In the genomic region with DNA sequence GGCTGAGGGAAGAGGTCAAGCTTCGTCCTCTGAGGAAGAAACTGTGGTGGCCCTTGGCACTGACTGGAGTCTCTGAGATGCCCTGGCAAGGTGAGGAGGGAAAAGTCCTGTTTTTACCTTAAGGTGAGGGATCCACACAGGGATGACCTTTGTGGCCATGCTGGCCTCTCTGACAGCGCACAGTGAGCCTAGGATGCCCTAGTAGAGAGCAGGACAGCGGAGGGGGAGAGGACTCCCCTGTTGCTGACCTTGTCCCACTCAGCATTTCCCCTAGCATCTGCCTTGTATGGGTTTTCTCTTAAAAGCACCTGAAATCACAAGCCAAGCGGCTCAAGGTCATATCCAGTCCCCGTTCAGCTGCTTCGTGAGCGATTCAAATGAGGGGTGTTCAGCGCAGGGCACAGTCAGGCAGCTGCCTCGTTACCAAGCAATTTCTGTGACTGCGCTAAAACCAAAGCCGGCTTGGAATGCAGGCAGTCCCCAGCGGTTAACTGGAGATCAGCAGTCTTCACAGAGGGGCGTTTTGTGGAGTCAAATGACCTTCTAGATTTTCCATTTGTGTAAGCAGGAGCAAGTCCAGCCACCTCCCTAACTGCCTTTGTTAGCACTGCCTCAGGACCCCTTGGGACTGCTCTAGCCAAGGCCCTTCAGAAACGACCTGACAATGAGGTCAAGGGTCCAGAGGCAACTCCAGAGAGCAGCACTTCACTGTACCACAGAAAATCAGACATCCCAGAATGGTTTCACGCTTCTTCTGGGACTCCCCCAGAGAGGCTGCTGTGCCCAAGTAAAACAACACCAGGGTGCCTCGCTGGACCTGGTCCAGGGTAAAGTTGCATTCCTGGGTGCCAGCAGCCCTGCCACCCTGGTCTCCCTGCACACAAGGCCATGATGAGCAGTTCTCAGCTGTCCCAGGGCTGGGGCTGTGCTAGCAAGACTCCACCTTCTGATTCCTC, we compare ENCODE assay signal across 8 mouse cellular contexts. TPM values are rescaled to one million over a fixed set of nuclear protein-coding genes. Genes with fewer than 3 reads are reported as not detected.
A peak's percentile ranks its signal among the peaks of the same experiment; 100 is the strongest.
DNase-seq lines count a peak whose midpoint lies in the region; ATAC-seq and TF ChIP-seq lines count a peak whose summit lies in the region.

No protein-coding gene starts in this region.

- no peaks in the 10 kb centered on the region for H3K27me3 ChIP-seq in lung, embryonic 14.5 days (ENCODE audit: insufficient read depth, low read length)
- no peaks in the 10 kb centered on the region for H3K27me3 ChIP-seq in hindbrain, postnatal 0 days (ENCODE audit: insufficient read depth, low read length)
- no peaks in the 10 kb centered on the region for H3K27me3 ChIP-seq in midbrain, embryonic 14.5 days (ENCODE audit: control insufficient read depth, insufficient read depth, low read length)

- H3K4me3 ChIP-seq in lung, embryonic 14.5 days (ENCODE audit: low read depth, low read length) = no peak overlapping the region
- H3K4me3 ChIP-seq in hindbrain, postnatal 0 days (ENCODE audit: low read length) = no peak overlapping the region
- no peak overlapping the region for H3K4me3 ChIP-seq in midbrain, embryonic 14.5 days (replicated peaks; ENCODE audit: low read depth, low read length)

- H3K9ac ChIP-seq in lung, embryonic 14.5 days = peak overlapping the region; percentile 4; the same call in 1 of the 2 replicates
- no peak overlapping the region for H3K9ac ChIP-seq in hindbrain, postnatal 0 days (replicated peaks; ENCODE audit: low read length)
- H3K9ac ChIP-seq in midbrain, embryonic 14.5 days (replicated peaks; ENCODE audit: low read length) = 0 out of 2 replicates have a peak overlapping the region, but pooled peaks have one; percentile 14

- no peak overlapping the region; the same call in 1 of the 2 replicates for H3K27ac ChIP-seq in lung, embryonic 14.5 days (ENCODE audit: low read depth)
- peak overlapping the region; percentile 46 for H3K27ac ChIP-seq in hindbrain, postnatal 0 days
- peak overlapping the region; percentile 32; the same call in 1 of the 2 replicates for H3K27ac ChIP-seq in midbrain, embryonic 14.5 days (replicated peaks; ENCODE audit: low read depth, low read length)

- peak; percentile 44 for TF ChIP-seq CTCF in lung, embryonic 14.5 days (IDR thresholded peaks at IDR 0.05; ENCODE audit: low read depth)
- TF ChIP-seq CTCF in hindbrain, postnatal 0 days (IDR thresholded peaks at IDR 0.05; ENCODE audit: low read depth) = peak; percentile 62

- H3K4me1 ChIP-seq in lung, embryonic 14.5 days (ENCODE audit: insufficient read depth) = peaks cover 9% of the 10 kb centered on the region; the same call in 1 of the 2 replicates
- no peaks in the 10 kb centered on the region for H3K4me1 ChIP-seq in hindbrain, postnatal 0 days (ENCODE audit: insufficient read depth, low read length)
- peaks cover 3% of the 10 kb centered on the region for H3K4me1 ChIP-seq in midbrain, embryonic 14.5 days (ENCODE audit: control insufficient read depth, insufficient read depth, low read length)

- no peak overlapping the region for H3K4me2 ChIP-seq in lung, embryonic 14.5 days
- peak overlapping the region; percentile 30; the same call in 1 of the 2 replicates for H3K4me2 ChIP-seq in hindbrain, postnatal 0 days (ENCODE audit: low read depth, low read length)
- peak overlapping the region; percentile 30; the same call in 1 of the 2 replicates for H3K4me2 ChIP-seq in midbrain, embryonic 14.5 days (ENCODE audit: low read length)

- H3K36me3 ChIP-seq in lung, embryonic 14.5 days (ENCODE audit: insufficient read depth) = no peaks in the 10 kb centered on the region
- no peaks in the 10 kb centered on the region for H3K36me3 ChIP-seq in hindbrain, postnatal 0 days (ENCODE audit: insufficient read depth, low read length)
- no peaks in the 10 kb centered on the region for H3K36me3 ChIP-seq in midbrain, embryonic 14.5 days (ENCODE audit: control insufficient read depth, insufficient read depth, low read length)

- 23% methylated on average over 16 of the region's 16 CpGs for WGBS in lung, embryonic 14.5 days
- 22% methylated on average over 16 of the region's 16 CpGs for WGBS in hindbrain, postnatal 0 days
- WGBS in midbrain, embryonic 14.5 days = 19% methylated on average over 16 of the region's 16 CpGs

- DNase-seq in lung, embryonic 14.5 days = peak; percentile 62
- no peak for DNase-seq in lung, postnatal 36 days
- DNase-seq in embryo, embryonic 9.5 days (ENCODE audit: extremely low spot score) = peak; percentile 53
- peak; percentile 78 for DNase-seq in hindbrain, postnatal 0 days (ENCODE audit: low spot score)
- peak; percentile 77 for DNase-seq in midbrain, embryonic 14.5 days
- DNase-seq in c-Kit-positive CD71-positive TER-119-positive erythroid progenitor cells, embryonic 14.5 days (ENCODE audit: low spot score) = no peak
- DNase-seq in thymus, postnatal 25 days = no peak
- no peak for DNase-seq in gastrocnemius, adult 8-10 months (ENCODE audit: low spot score in 2 of 2)

- H3K9me3 ChIP-seq in lung, embryonic 14.5 days (ENCODE audit: low read depth, low read length) = no peaks in the 10 kb centered on the region
- H3K9me3 ChIP-seq in hindbrain, postnatal 0 days (ENCODE audit: low read length) = no peaks in the 10 kb centered on the region
- H3K9me3 ChIP-seq in midbrain, embryonic 14.5 days (ENCODE audit: control insufficient read depth, low read length) = no peaks in the 10 kb centered on the region

- peak; percentile 10; the same call in 1 of the 2 replicates for ATAC-seq in lung, embryonic 14.5 days (ENCODE audit: insufficient read depth)
- ATAC-seq in hindbrain, postnatal 0 days = peak; percentile 84
- ATAC-seq in midbrain, embryonic 14.5 days (ENCODE audit: low FRiP score, low TSS enrichment) = peak; percentile 43; the same call in 1 of the 2 replicates

RNA-seq across cellular contexts. Expression of gene Psen2, which starts 20.9 kb away (rescaled TPM):
- 7.9 and 9.8 TPM in 2 replicates for polyA plus RNA-seq in lung, embryonic 14.5 days (2014; fragmentation: Nextera tagmentation; extraction: Ambion mirVana)
- 26.6 and 33.5 TPM in 2 replicates for total RNA-seq in hindbrain, postnatal 0 days (2014; rRNA removed)
- 23.2 and 23.7 TPM in 2 replicates for polyA plus RNA-seq in hindbrain, postnatal 0 days (2015; fragmentation: Nextera tagmentation; extraction: Ambion mirVana)
- polyA plus RNA-seq in midbrain, embryonic 14.5 days (2014; fragmentation: Nextera tagmentation; extraction: Ambion mirVana) = 12.9 and 13.7 TPM in 2 replicates
- total RNA-seq in gastrocnemius, adult 8-10 months (2022) = 1 to 10 TPM; 7.2 to 8.1 (median 7.8) TPM

RNA-seq across cellular contexts. Expression of gene Itpkb, which starts 46.2 kb away (rescaled TPM):
- polyA plus RNA-seq in lung, embryonic 14.5 days (2014; fragmentation: Nextera tagmentation; extraction: Ambion mirVana) = 8.1 and 9.0 TPM in 2 replicates
- 16.9 and 19.0 TPM in 2 replicates for total RNA-seq in hindbrain, postnatal 0 days (2014; rRNA removed)
- polyA plus RNA-seq in hindbrain, postnatal 0 days (2015; fragmentation: Nextera tagmentation; extraction: Ambion mirVana) = 4.1 and 4.8 TPM in 2 replicates
- polyA plus RNA-seq in midbrain, embryonic 14.5 days (2014; fragmentation: Nextera tagmentation; extraction: Ambion mirVana) = 1.8 and 1.9 TPM in 2 replicates
- total RNA-seq in gastrocnemius, adult 8-10 months (2022) = 10 to 100 TPM; 11.9 to 15.9 (median 13.6) TPM

Comparison
In these comparisons a context has a peak if more than half of its experiments do, and no peak if none do; other contexts are left out.
1. DNase-seq: peak in lung, embryonic 14.5 days (single experiment), embryo, embryonic 9.5 days (single experiment), hindbrain, postnatal 0 days (single experiment) and midbrain, embryonic 14.5 days (single experiment); none in lung, postnatal 36 days (single experiment), c-Kit-positive CD71-positive TER-119-positive erythroid progenitor cells, embryonic 14.5 days (single experiment), thymus, postnatal 25 days (single experiment) and gastrocnemius, adult 8-10 months (0 of 2).
2. ATAC-seq: peak in every context shown above with its lines; median percentile 84 in hindbrain, postnatal 0 days; 43 in midbrain, embryonic 14.5 days; 10 in lung, embryonic 14.5 days.